Mouse (Mus musculus) cerebellum, adult 2 months (tissue): ENCODE results near the gene Ccdc6. TPM values are rescaled to one million over a fixed set of nuclear protein-coding genes. Genes with fewer than 3 reads are reported as not detected.

Source experiments
- DNase-seq, 2 experiments: peaks; one replicate each; pipeline ENCODE4 v3.0.0; 2021
- H3K27ac ChIP-seq: fragments of 200-500 bp; 2 replicates; pipeline ENCODE4 v1.5.1; 2012; ENCODE audit warnings: low read length, control low read depth, inconsistent platforms; ENCODE audit not compliant: insufficient read depth
- H3K27me3 ChIP-seq: fragments of 200-500 bp; 2 replicates; pipeline ENCODE4 v1.6.1; 2012; ENCODE audit warnings: inconsistent platforms, mild to moderate bottlenecking, low read length, moderate library complexity; ENCODE audit not compliant: control insufficient read depth, insufficient read depth
- H3K4me1 ChIP-seq: fragments of 200-500 bp; 2 replicates; pipeline ENCODE4 v1.6.1; 2011; ENCODE audit warnings: low read length; ENCODE audit not compliant: control insufficient read depth, insufficient read depth
- H3K4me3 ChIP-seq: fragments of 200-500 bp; replicated peaks from 2 replicates; pipeline ENCODE3; 2011; ENCODE audit warnings: mild to moderate bottlenecking, low read depth, low read length, control low read depth; ENCODE audit not compliant: insufficient read depth
- CTCF ChIP-seq: fragments of 200-500 bp; IDR thresholded peaks from 2 replicates; pipeline ENCODE4 v1.5.1; 2011; ENCODE audit warnings: low read depth, mild to moderate bottlenecking, control low read depth, low read length, moderate library complexity, borderline replicate concordance; ENCODE audit not compliant: insufficient read depth
- POLR2A ChIP-seq: fragments of 200-500 bp; IDR thresholded peaks from 2 replicates; pipeline ENCODE4 v1.6.1; 2011; ENCODE audit warnings: low read length, control low read depth, borderline replicate concordance; ENCODE audit not compliant: insufficient read depth
- WGBS: fragments of 180-500 bp; shearing (Covaris S2); methylation state at CpG from one replicate; pipeline ENCODE4 v1.1.7; 2018; 5-methylcytosine and 5-hydroxymethylcytosine counted together
- polyA plus RNA-seq: library from polyadenylated mRNA; depleted of rRNA; stranded (reverse); fragments of >200 nt; gene quantifications from 2 replicates; pipeline ENCODE4 v1.2.3, GENCODE M21; 2012

Gene Ccdc6
- polyA plus RNA-seq, 1 experiment = 31.7 TPM

DNA sequence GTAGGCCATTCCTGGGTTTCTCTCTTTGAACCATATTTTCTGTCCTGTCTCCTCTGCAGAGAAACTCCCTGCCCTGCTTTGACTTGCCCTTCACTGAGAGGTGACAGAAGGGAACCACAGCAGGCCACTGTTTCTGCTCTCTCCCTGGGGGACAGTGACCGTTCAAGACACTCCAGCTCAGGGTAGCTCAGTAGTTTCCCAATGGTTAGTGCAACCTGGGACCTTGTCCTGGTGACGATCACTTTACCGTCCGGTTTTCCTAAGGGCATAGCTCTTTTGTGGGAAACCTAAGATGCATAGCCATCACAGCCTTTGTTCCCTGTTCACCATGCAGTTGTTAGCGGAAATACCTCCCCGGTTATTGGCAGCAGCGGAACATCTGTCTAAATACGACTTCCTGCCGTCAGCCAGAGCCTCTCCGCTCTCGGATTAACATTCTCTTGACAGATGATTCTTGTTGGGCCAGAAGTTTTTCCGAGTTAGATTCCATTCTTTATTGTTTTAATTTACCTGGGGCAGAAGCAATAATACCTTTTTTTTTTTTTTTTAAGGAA is 55.3 kb downstream of the Ccdc6 start:
- Histone ChIP-seq H3K4me3 (no peak overlapping the region), H3K27me3 (no peaks in the 10 kb centered on the region), H3K27ac (no peak overlapping the region), H3K4me1 (peaks cover 18% of the 10 kb centered on the region)
- no peak for TF ChIP-seq POLR2A
- no peak for TF ChIP-seq CTCF
- no peak for DNase-seq
- WGBS = 70% methylated on average over 12 of the region's 12 CpGs

DNA sequence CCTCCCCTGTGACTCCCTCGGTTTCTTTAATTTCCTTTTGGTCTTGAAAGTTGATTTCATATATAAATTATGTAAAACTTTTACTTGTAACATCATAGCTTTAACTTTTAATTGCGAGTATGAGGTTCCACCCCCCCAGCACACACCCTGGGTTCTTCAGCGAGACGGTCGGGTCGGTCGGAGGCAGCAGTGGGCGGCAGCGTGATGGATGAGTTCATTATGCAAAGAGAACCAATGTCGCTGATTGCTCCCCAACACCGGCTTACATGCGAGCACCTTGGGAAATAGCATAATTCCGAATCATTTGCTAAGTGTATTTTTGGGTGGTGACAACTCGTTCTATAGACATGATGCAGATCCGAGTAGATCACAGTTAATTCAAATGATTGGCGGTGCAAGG is 56.9 kb downstream of the Ccdc6 start:
- H3K4me1 ChIP-seq = peaks cover 19% of the 10 kb centered on the region
- H3K27me3 ChIP-seq = no peaks in the 10 kb centered on the region
- no peak for TF ChIP-seq POLR2A
- 95% methylated on average over 16 of the region's 16 CpGs for WGBS
- no peak overlapping the region for H3K27ac ChIP-seq
- no peak overlapping the region for H3K4me3 ChIP-seq
- DNase-seq = no peak

DNA sequence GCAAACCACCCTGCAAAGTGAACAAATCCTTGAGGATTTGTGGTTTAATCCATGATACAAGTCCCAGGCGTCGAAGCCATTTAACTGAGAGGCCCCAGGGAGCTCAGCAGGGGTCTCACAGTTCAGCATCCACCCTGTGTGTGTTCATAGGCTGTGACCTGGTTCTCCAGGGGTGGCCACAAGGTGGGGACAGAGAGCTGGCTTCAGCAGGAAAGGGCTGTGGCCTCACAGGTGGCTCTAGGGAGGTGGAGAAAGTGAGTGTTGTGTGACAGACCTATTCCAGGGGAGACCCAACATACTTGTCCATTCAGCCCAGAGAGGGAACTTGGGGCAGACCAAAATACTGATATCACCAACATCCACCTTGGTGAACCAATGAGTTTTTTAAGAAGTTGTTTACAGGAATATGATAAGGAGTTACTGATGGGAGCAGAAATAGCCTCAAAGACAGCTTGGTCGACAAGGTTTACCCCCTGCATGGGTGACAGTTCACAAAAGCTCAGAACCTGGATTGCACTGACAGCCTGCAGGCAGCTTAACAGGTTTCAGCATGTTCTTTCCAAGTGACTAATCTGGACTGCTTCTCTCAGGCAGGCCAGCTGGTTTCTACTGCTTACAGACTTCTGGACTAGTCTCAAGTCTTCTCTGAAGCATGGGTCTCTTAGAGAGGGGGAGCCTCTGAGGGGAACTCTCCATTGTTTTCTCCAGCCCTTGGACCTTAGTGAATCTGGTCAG is 59.7 kb downstream of the Ccdc6 start:
- Histone ChIP-seq H3K27me3 (no peaks in the 10 kb centered on the region), H3K4me3 (no peak overlapping the region), H3K27ac (no peak overlapping the region), H3K4me1 (peaks cover 32% of the 10 kb centered on the region)
- TF ChIP-seq POLR2A = no peak
- peak; percentile 65 for TF ChIP-seq CTCF
- peak; percentile 48 to 50 for DNase-seq
- 41% methylated on average over 3 of the region's 3 CpGs for WGBS

DNA sequence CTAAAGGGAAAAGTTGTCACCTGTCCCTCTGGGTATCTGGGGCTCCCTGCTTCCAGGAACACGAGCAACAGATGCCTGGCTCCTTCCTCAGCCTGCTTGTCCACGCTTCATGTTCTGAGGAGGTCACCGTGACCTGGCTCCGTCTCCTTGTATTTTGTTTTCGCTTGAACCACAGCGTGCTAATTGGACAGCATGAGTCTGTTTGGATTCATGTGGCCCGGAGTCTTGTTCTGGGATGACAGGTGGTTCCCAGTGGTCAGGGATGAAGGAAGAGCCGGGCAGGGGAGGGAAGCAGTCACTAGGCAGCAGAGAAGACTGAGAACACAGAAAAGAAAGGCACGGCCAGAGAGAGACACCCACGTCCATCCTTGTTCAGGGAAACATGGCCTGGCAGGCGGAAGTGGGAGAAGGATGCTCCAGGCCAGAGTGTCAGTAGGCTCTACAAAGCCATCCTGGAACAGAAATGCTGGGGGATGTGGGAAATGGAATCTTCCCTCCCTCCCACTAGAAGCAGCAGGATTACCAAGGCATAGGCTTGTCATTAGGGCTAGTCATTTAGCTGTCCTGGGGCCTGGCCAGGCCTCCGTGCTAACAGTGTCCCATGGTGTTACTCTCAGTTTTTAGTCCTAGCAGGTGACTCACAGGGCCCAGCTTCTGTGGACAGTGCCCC is 62.9 kb downstream of the Ccdc6 start:
- H3K27ac ChIP-seq = peak overlapping the region; percentile 78
- peak; percentile 55 to 68 for DNase-seq

DNA sequence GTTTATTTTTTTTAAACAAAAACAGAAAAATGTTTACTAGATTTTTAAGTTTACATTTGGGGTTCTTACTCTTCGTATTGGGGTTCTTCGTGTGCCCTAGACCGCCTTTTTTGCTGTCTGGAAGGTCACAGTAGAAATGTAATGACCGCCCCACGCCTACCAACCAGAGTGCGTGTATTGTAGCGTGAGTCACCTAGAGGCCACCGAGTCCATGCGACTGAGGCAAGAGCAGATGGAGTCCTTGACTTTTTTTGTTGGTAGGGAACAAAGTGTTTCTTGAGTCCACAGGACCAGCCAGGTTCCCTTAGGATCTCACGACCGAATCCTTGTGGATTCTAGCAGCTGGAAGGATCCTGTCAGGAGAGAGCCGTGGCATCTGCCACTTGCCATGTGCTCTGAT is 63.9 kb downstream of the Ccdc6 start:
- peaks cover 44% of the 10 kb centered on the region for H3K4me1 ChIP-seq
- no peak overlapping the region for H3K4me3 ChIP-seq
- H3K27me3 ChIP-seq = no peaks in the 10 kb centered on the region
- H3K27ac ChIP-seq = no peak overlapping the region
- no peak for DNase-seq
- TF ChIP-seq POLR2A (no peak), CTCF (no peak)
- WGBS = 76% methylated on average over 12 of the region's 12 CpGs

More for the DNA sequence above, 62.9 kb downstream of the Ccdc6 start:
- 12% methylated on average over 12 of the region's 12 CpGs for WGBS
- Histone ChIP-seq H3K4me3 (no peak overlapping the region), H3K4me1 (peaks cover 36% of the 10 kb centered on the region), H3K27me3 (no peaks in the 10 kb centered on the region)
- TF ChIP-seq POLR2A = no peak

DNA sequence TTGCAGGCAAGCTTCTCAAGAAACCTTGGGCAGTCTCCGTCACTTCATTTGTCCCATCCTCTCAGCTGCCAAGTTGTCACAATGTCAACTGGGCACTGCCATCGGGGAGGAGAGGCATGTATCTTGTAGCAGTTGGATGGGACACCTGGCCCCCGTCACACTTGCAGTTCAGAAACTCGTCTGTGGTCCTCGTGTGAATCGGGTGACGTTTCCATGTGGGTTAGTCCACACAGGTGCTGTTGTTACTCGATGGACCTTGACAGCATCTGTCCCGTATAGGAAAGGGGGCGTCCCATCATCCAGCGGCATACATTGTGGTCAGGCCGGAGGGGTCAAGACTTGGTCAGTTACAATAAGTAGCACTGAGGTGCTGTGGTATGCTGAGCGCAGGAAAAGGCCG is 64.6 kb downstream of the Ccdc6 start:
- WGBS = 64% methylated on average over 14 of the region's 14 CpGs
- H3K4me1 ChIP-seq = peaks cover 44% of the 10 kb centered on the region
- no peak for TF ChIP-seq CTCF
- TF ChIP-seq POLR2A = no peak
- no peaks in the 10 kb centered on the region for H3K27me3 ChIP-seq
- no peak overlapping the region for H3K27ac ChIP-seq
- no peak overlapping the region for H3K4me3 ChIP-seq
- DNase-seq = no peak

DNA sequence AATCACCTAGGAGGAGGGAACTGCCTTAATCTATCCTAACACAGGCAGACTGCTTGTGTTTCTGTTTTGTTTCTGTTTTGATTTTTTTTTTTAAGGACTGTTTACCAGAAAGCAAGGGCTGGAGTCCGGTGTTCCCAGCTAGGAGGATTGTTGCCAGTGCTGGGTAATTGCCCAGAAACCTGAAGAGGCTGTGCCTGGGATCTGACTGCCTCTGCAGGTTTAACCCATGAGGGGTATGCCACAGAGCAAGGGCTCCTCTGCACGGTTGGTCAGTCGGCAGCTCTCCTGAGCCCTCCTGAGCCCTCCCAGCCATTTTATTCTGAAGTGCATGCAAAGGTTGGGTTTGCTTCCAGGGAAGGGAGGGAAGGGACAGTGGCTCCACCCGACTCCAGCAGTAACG is 66.8 kb downstream of the Ccdc6 start:
- H3K27ac ChIP-seq = peak overlapping the region; percentile 78
- DNase-seq = peak; percentile 71 to 77
- peaks cover 43% of the 10 kb centered on the region for H3K4me1 ChIP-seq
- peak overlapping the region; percentile 13 for H3K4me3 ChIP-seq
- TF ChIP-seq POLR2A (no peak), CTCF (no peak)
- H3K27me3 ChIP-seq = no peaks in the 10 kb centered on the region
- 4% methylated on average over 5 of the region's 5 CpGs for WGBS

DNA sequence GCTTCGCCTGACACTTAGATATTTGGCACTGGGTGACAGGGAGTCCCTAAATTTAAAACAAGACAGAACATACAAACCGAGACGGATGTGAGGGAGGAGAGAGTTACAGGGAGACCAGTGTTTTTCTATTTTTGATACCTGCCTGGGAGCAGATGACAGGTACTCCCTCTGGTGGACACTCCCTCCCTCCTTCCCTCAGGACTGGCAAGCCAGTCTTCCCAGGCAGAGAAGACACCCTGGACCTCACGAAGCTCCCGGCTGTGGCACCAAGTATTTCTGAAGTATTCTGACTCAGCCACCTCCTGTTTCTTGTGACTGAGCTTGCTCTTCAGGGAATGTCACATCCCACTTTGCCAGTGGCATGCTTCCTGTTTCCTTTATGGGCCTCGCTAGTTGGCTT is 69.0 kb downstream of the Ccdc6 start:
- Histone ChIP-seq H3K4me1 (peaks cover 28% of the 10 kb centered on the region), H3K27me3 (no peaks in the 10 kb centered on the region), H3K4me3 (no peak overlapping the region), H3K27ac (no peak overlapping the region)
- DNase-seq = peak; percentile 68 to 70
- TF ChIP-seq CTCF (peak; percentile 77), POLR2A (no peak)
- WGBS = 26% methylated on average over 6 of the region's 6 CpGs
